Mouse (Mus musculus): ENCODE data around the gene Ripor3. TPM values are rescaled to one million over a fixed set of nuclear protein-coding genes. Genes with fewer than 3 reads are reported as not detected.
"Not testable (repeated sequence)": the region's sequence is repeated elsewhere in the genome, so short reads cannot be mapped to it uniquely, and the experiment has no call there.

The Ripor3 gene
- 1.8 and 2.4 TPM in 2 replicates for polyA plus RNA-seq (2011; ENCODE audit: insufficient read depth, insufficient read length, low read depth, missing spikeins)

- Histone ChIP-seq H3K9me3 (replicated peaks; ENCODE audit: control insufficient read depth, insufficient read depth, low read length, poor library complexity, severe bottlenecking) (no peaks in the 10 kb centered on the region), H3K9ac (ENCODE audit: low read depth, poor library complexity, severe bottlenecking) (no peak within 1 kb of the TSS), H3K27me3 (ENCODE audit: control insufficient read depth, insufficient read depth, low read length, poor library complexity, severe bottlenecking) (no peaks in the 10 kb centered on the region), H3K27ac (ENCODE audit: insufficient read depth, low read length) (no peak within 1 kb of the TSS), H3K4me1 (ENCODE audit: control insufficient read depth, insufficient read depth, low read length) (no peaks in the 10 kb centered on the region), H3K4me3 (ENCODE audit: low read depth, low read length) (no peak within 1 kb of the TSS), H3K36me3 (ENCODE audit: control insufficient read depth, insufficient read depth, low read length, poor library complexity, severe bottlenecking) (no peaks in the 10 kb centered on the region)
- TF ChIP-seq POLR2A (IDR thresholded peaks at IDR 0.05; ENCODE audit: insufficient read depth, low read length) (no peak), CTCF (IDR thresholded peaks at IDR 0.05; ENCODE audit: low read depth, low read length) (peak; percentile 88), EP300 (IDR thresholded peaks at IDR 0.05; ENCODE audit: insufficient read depth, low read depth, low read length) (no peak)
Measured at GRCm38 (mm10) chr2:168009936-168010668, at the start of gene Ripor3. TSS of gene Ripor3 (minus strand) at chr2:168010618.

GRCm38 (mm10) chr2:168059200-168059790 lies 48.9 kb upstream of the Ripor3 start:
- Histone ChIP-seq H3K27me3 (ENCODE audit: control insufficient read depth, insufficient read depth, low read length, poor library complexity, severe bottlenecking) (no peaks in the 10 kb centered on the region), H3K36me3 (ENCODE audit: control insufficient read depth, insufficient read depth, low read length, poor library complexity, severe bottlenecking) (no peaks in the 10 kb centered on the region), H3K27ac (ENCODE audit: insufficient read depth, low read length) (peak overlapping the region; percentile 47; the same call in 1 of the 2 replicates), H3K4me1 (ENCODE audit: control insufficient read depth, insufficient read depth, low read length) (no peaks in the 10 kb centered on the region), H3K9ac (ENCODE audit: low read depth, poor library complexity, severe bottlenecking) (no peak overlapping the region), H3K4me3 (ENCODE audit: low read depth, low read length) (no peak overlapping the region), H3K9me3 (replicated peaks; ENCODE audit: control insufficient read depth, insufficient read depth, low read length, poor library complexity, severe bottlenecking) (no peaks in the 10 kb centered on the region)
- TF ChIP-seq EP300 (IDR thresholded peaks at IDR 0.05; ENCODE audit: insufficient read depth, low read depth, low read length) = no peak
- peak; percentile 44 for TF ChIP-seq CTCF (IDR thresholded peaks at IDR 0.05; ENCODE audit: low read depth, low read length)

GRCm38 (mm10) chr2:168058488-168059199 lies 48.2 kb upstream of the Ripor3 start:
- H3K4me1 ChIP-seq (ENCODE audit: control insufficient read depth, insufficient read depth, low read length) = no peaks in the 10 kb centered on the region
- H3K27ac ChIP-seq (ENCODE audit: insufficient read depth, low read length) = peak overlapping the region; percentile 47; the same call in 1 of the 2 replicates
- H3K9me3 ChIP-seq (replicated peaks; ENCODE audit: control insufficient read depth, insufficient read depth, low read length, poor library complexity, severe bottlenecking) = no peaks in the 10 kb centered on the region
- no peak for TF ChIP-seq CTCF (IDR thresholded peaks at IDR 0.05; ENCODE audit: low read depth, low read length)
- TF ChIP-seq POLR2A (IDR thresholded peaks at IDR 0.05; ENCODE audit: insufficient read depth, low read length) = peak; percentile 54
- 0 out of 2 replicates have a peak, but pooled peaks have one; percentile 41 for TF ChIP-seq EP300 (IDR thresholded peaks at IDR 0.05; ENCODE audit: insufficient read depth, low read depth, low read length)
- H3K36me3 ChIP-seq (ENCODE audit: control insufficient read depth, insufficient read depth, low read length, poor library complexity, severe bottlenecking) = no peaks in the 10 kb centered on the region
- 0 out of 2 replicates have a peak overlapping the region, but pooled peaks have one; percentile 2 for H3K4me3 ChIP-seq (ENCODE audit: low read depth, low read length)
- no peaks in the 10 kb centered on the region for H3K27me3 ChIP-seq (ENCODE audit: control insufficient read depth, insufficient read depth, low read length, poor library complexity, severe bottlenecking)
- H3K9ac ChIP-seq (ENCODE audit: low read depth, poor library complexity, severe bottlenecking) = 0 out of 2 replicates have a peak overlapping the region, but pooled peaks have one; percentile 5

GRCm38 (mm10) chr2:168057876-168058275 lies 47.5 kb upstream of the Ripor3 start:
- H3K9ac ChIP-seq (ENCODE audit: low read depth, poor library complexity, severe bottlenecking); H3K9me3 ChIP-seq (replicated peaks; ENCODE audit: control insufficient read depth, insufficient read depth, low read length, poor library complexity, severe bottlenecking); H3K4me1 ChIP-seq (ENCODE audit: control insufficient read depth, insufficient read depth, low read length); H3K36me3 ChIP-seq (ENCODE audit: control insufficient read depth, insufficient read depth, low read length, poor library complexity, severe bottlenecking); H3K27me3 ChIP-seq (ENCODE audit: control insufficient read depth, insufficient read depth, low read length, poor library complexity, severe bottlenecking); H3K27ac ChIP-seq (ENCODE audit: insufficient read depth, low read length); H3K4me3 ChIP-seq (ENCODE audit: low read depth, low read length): not testable (repeated sequence)

GRCm38 (mm10) chr2:168056666-168056933 lies 46.2 kb upstream of the Ripor3 start:
- no peak overlapping the region for H3K27ac ChIP-seq (ENCODE audit: insufficient read depth, low read length)
- no peak overlapping the region for H3K9ac ChIP-seq (ENCODE audit: low read depth, poor library complexity, severe bottlenecking)
- H3K4me3 ChIP-seq (ENCODE audit: low read depth, low read length) = no peak overlapping the region
- H3K4me1 ChIP-seq (ENCODE audit: control insufficient read depth, insufficient read depth, low read length) = no peaks in the 10 kb centered on the region
- H3K36me3 ChIP-seq (ENCODE audit: control insufficient read depth, insufficient read depth, low read length, poor library complexity, severe bottlenecking) = no peaks in the 10 kb centered on the region
- H3K27me3 ChIP-seq (ENCODE audit: control insufficient read depth, insufficient read depth, low read length, poor library complexity, severe bottlenecking) = no peaks in the 10 kb centered on the region
- TF ChIP-seq CTCF (IDR thresholded peaks at IDR 0.05; ENCODE audit: low read depth, low read length) = no peak
- no peak for TF ChIP-seq POLR2A (IDR thresholded peaks at IDR 0.05; ENCODE audit: insufficient read depth, low read length)
- TF ChIP-seq EP300 (IDR thresholded peaks at IDR 0.05; ENCODE audit: insufficient read depth, low read depth, low read length) = no peak
- no peaks in the 10 kb centered on the region for H3K9me3 ChIP-seq (replicated peaks; ENCODE audit: control insufficient read depth, insufficient read depth, low read length, poor library complexity, severe bottlenecking)
